Mouse (Mus musculus) granulocyte monocyte progenitor cell, adult 5-6 weeks (primary cell): ENCODE data around the gene Tfpt. TPM values are rescaled to one million over a fixed set of nuclear protein-coding genes. Genes with fewer than 3 reads are reported as not detected.

Experiments
- ATAC-seq: replicated peaks from 2 replicates; pipeline ENCODE4 v1.8.0; 2016; ENCODE audit warnings: mild to moderate bottlenecking, moderate TSS enrichment, inconsistent platforms; ENCODE audit not compliant: poor library complexity, severe bottlenecking
- total RNA-seq, 2 experiments: library from RNA; stranded (forward) in 1 of 2; stranded (reverse) in 1 of 2; fragments of 200-712, 200-1000 nt in 1 of 2; fragments of >200 nt in 1 of 2; fragmentation: Nextera tagmentation in 1 of 2; gene quantifications; 2 replicates each; pipeline ENCODE4 v1.2.3; 2014 to 2017

The Tfpt gene
- total RNA-seq (2014; fragmentation: Nextera tagmentation): 32.8 and 33.8 TPM in 2 replicates
- total RNA-seq (2017): 32.5 and 36.8 TPM in 2 replicates

- peak; percentile 87 for ATAC-seq
Observed at GRCm38 (mm10) chr7:3629543-3630477, at the start of gene Tfpt, which contains the start of gene Prpf31. Gene Tfpt (minus strand): TSS chr7:3629929. Gene Prpf31 (plus strand): TSS chr7:3629985.

DNA sequence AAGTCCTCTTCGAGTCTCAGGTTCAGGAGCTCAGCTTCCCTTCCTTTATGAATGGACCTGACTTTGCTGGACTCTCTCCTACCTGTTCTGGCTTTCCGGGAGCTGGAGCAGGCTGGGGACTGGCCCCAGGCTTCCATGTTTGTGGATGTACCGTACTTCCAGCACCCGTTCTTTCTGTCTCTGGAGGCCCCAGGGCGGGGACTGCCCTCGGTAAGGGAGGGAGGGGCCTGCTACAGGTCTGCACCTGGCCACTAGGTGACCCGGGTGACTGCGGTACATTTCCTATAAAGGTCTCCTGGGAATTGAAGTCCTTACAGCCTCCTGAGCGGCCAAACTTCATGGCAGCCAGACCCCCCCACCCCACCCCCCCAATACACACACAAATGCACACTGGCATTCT lies 47.6 kb upstream of the Tfpt start, which contains the start of gene Tmc4:
TSS of gene Tmc4 (minus strand) at position 212 of the 400 bp plus-strand sequence.
- ATAC-seq: no peak

DNA sequence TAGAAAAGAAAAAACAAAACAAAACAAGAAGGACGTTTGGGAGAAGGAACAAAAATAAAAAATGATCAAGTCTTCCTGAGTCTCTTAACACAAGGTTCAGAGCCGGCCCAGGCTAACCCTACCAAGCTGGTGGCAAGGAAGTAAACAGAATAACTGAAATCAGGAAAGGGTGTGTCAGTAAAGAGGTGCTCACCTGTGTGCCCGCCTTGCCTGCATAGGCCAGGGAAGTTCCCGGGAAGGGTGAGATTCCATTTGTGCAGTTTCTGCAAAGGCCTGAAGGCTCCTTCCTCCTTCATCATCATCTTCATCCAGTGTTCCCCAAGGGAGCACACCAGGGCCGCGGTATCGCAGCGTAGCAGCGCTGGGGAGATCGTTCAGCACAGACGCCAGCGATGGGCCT lies 46.6 kb upstream of the Tfpt start:
- ATAC-seq: no peak

DNA sequence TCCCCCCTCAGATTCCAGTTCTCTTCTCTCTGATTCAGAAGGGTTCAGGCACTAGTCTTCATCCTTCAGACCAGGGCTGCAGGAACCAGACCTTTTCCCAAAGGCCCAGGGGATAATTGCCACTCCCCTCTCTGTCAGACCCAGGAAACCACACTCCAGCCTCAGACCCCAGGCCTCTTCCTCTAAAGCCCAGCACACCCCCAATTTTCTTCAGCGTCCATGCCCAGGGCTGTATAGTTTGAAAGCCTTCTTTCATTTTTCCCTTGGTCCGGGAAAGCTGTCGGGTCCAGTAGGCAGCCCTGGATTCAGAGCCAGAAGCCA lies 45.5 kb upstream of the Tfpt start:
- ATAC-seq: peak; percentile 51

GRCm38 (mm10) chr7:3674507-3675227 lies 44.9 kb upstream of the Tfpt start:
- ATAC-seq: peak; percentile 97

GRCm38 (mm10) chr7:3666921-3667391 lies 37.2 kb upstream of the Tfpt start:
- no peak for ATAC-seq

- ATAC-seq: peak; percentile 96
Observed at GRCm38 (mm10) chr7:3665215-3666114, 35.7 kb upstream of the Tfpt start, which contains the start of gene Leng1. Gene Leng1 (minus strand): TSS chr7:3665840.

DNA sequence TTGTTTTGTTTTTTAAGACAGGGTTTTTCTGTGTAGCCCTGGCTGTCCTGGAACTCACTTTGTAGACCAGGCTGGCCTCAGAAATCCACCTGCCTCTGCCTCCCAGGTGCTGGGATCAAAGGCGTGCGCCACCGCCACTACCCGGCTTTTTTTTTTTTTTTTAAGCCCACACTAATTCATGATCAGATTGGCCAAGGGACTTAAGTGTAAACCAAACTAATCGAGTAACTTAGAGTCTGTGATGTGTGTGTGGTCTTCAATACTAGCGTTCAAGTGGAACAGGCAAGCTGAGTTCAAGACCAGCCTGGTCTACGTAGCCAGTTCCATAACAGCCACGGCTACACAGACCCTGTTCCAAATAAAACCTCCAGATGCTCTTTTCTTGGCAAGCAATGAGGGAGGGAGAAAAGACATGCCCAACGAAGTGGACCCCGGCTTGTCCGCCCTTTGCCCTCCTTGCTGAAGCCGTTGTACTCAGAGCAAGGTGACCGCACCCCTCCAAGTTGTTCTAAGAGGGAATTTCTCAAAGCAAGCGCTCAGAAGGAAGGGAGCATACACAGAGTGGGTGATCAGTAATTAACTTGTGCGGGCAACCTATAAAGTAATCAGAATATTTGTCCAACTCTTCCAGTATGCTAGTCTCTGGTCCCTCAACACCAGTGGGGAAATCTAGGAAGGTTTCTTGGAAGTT lies 34.9 kb upstream of the Tfpt start:
- no peak for ATAC-seq

DNA sequence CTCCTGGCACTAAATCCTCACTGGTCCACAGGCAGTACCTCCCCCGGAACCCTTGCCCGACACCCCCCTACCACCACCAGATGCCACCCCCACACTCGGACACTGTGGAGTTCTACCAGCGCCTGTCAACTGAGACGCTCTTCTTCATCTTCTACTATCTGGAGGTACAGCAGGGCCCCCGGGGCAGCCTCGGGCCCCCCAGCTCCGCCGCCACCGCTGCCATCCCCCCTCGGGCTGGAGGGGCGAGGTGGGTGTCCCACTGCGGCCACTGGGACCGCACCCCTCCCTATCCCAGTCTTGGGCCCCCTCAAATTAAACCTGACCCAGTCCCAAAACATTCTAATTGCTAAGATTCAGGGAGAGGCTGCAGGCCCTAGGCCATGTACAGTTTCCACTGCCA lies 28.8 kb upstream of the Tfpt start:
- no peak for ATAC-seq

- ATAC-seq: no peak
Observed at GRCm38 (mm10) chr7:3656966-3657365, 27.2 kb upstream of the Tfpt start.

DNA sequence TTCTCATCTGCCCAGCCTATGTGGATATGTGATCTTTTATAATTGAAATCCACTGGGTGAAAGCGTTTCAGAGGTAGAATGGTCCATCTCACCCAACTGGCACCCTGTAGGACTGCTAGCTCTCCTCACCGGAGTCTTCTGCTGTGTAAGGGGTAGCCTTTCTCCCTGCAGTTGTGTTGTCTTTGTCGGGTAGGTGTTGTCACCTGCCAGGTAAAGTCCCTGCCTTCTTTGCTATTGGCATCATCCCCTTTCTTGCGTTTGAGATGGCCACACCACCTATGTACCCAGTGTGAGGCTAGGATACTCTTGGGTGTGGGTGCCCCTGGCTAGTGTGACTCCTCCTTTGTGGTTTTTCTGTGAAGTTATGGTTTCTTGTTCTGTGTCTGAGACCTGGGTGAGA lies 16.9 kb upstream of the Tfpt start:
- ATAC-seq: no peak

GRCm38 (mm10) chr7:3646188-3646587 lies 16.5 kb upstream of the Tfpt start:
- no peak for ATAC-seq

- ATAC-seq: peak; percentile 29
Observed at GRCm38 (mm10) chr7:3645488-3646025, 15.8 kb upstream of the Tfpt start.

- peak; percentile 80 for ATAC-seq
Observed at GRCm38 (mm10) chr7:3644672-3645487, 15.2 kb upstream of the Tfpt start, which contains the start of gene Cnot3. Gene Cnot3 (plus strand): TSS chr7:3645268.

DNA sequence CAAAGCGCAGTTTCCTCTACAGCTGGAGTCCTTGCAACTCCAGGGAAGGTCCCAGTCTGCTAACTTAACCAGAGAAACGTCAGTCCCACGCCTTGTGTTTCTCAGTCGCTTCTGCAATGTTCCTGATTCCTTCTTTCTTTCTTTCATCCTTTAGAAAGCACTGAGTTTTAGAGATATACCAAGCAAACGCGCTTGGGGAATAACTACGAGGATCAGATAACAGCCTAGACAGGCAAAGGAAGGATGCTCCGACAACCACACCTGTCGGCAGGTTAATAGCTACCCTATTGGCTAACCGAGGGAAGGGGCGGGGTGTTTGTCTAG lies 14.6 kb upstream of the Tfpt start:
- ATAC-seq: no peak

- ATAC-seq: no peak
Observed at GRCm38 (mm10) chr7:3643843-3644242, 14.1 kb upstream of the Tfpt start.

DNA sequence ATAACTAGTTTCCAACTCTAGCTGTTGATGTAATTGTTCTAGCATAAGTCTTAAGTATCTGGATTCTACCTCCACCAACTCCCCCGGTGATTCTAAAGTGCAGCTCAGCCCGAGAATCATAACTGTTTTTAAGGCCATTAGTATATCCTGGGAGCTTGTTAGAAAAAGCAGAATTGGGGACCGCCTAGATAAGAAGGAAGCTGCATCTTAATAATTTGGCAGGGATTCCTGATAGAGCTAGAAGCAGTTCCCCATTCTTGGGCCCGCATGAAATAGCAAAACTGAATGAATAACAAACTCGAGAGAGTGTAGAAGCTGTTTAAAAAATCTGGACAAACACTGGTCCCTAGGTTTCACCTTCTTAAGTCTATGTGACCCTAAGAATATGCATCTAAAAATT lies 13.7 kb upstream of the Tfpt start:
- ATAC-seq: no peak

DNA sequence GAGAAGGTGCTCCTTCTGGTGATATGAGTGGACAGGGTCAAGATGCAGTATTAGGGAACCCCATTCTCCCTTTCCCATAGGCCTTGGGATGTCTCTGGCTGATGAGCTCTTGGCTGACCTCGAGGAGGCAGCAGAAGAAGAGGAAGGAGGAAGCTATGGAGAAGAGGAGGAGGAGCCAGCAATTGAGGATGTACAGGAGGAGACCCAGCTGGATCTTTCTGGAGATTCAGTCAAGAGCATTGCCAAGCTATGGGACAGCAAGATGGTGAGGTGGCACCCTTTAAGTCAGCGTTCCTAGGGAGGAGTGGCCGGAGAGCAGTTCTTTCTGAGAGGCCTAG lies 718 bp upstream of the Tfpt start:
- ATAC-seq: peak; percentile 54

DNA sequence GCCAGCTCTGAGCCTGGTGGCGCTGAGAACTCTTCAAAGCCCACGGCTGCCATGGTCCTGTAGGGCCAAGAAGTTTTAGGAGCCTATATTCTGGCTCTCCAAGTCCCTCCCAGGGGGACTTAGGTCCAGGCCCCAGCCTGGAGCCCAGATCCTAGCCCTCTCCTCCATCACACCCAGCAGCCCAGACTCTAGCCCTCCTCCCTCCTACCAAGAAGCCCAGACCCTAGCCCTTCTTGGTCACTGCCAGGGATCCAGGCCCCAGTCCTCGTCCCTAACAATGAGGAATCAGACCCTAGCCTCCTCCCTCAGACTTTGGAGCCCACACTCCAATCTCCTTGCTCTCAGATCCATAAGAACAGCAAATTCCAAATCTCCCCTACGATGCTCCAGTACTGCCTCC lies 699 bp downstream of the Tfpt start:
- ATAC-seq: peak; percentile 5; the same call in 1 of the 2 replicates
